In the genomic region with DNA sequence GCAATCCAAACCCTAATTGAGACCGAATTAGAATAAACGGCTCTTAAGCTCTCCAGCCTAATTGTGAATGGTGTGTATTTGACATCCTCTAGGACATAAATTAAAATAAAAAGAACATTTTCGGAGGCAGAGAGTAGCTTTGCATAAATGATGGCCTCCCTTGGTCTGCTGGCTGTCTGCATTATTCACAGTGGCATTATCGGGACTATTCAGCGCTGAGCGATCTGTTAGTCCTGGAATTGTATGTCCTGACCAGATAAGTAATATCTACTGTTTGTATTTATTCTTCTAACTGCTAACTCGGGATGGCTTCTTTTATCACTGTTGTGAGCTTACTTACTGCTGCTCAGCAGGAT, we compare ENCODE assay signal across 10 mouse cellular contexts.
A peak's percentile ranks its signal among the peaks of the same experiment; 100 is the strongest.
DNase-seq lines count a peak whose midpoint lies in the region; ATAC-seq and TF ChIP-seq lines count a peak whose summit lies in the region.
"Had no signal": no experiment of that assay in that cellular context is flagged by ENCODE, and none has a peak within 500 bp of the region (broad histone marks: within the 10 kb centered on the region; RNA-seq: fewer than 3 reads in every experiment).

No protein-coding gene starts in this region.

- no peak for TF ChIP-seq CTCF in cerebellum, adult 2 months (IDR thresholded peaks at IDR 0.05; ENCODE audit: borderline replicate concordance, insufficient read depth, low read depth, low read length)

- TF ChIP-seq POLR2A in cerebellum, adult 2 months (IDR thresholded peaks at IDR 0.05; ENCODE audit: borderline replicate concordance, insufficient read depth, low read length), result no peak

- no peaks in the 10 kb centered on the region for H3K27me3 ChIP-seq in cerebellum, adult 2 months (ENCODE audit: control insufficient read depth, insufficient read depth, low read length)
- peaks cover 23% of the 10 kb centered on the region for H3K27me3 ChIP-seq in limb, embryonic 13.5 days
- H3K27me3 ChIP-seq in limb, embryonic 10.5 days (ENCODE audit: low read depth, poor library complexity, severe bottlenecking), result peaks cover 23% of the 10 kb centered on the region
- peaks cover 23% of the 10 kb centered on the region; the same call in 1 of the 2 replicates for H3K27me3 ChIP-seq in hindbrain, embryonic 13.5 days
- no peaks in the 10 kb centered on the region for H3K27me3 ChIP-seq in midbrain, embryonic 16.5 days (ENCODE audit: control insufficient read depth, insufficient read depth, low read depth, low read length)

- H3K4me2 ChIP-seq in limb, embryonic 13.5 days (replicated peaks), result peak overlapping the region; percentile 25
- H3K4me2 ChIP-seq in hindbrain, embryonic 13.5 days, result peak overlapping the region; percentile 50
- H3K4me2 ChIP-seq in midbrain, embryonic 16.5 days (ENCODE audit: low read length), result peak overlapping the region; percentile 51
- H3K4me2 ChIP-seq: limb, embryonic 15.5 days had no signal

- no peak for ATAC-seq in limb, embryonic 13.5 days (ENCODE audit: low FRiP score, low read depth)
- ATAC-seq in hindbrain, embryonic 13.5 days (ENCODE audit: low FRiP score), result peak; percentile 73
- peak; percentile 78 for ATAC-seq in midbrain, embryonic 16.5 days

- H3K4me3 ChIP-seq in cerebellum, adult 2 months (replicated peaks; ENCODE audit: insufficient read depth, low read depth, low read length), result peak overlapping the region; percentile 13
- H3K4me3 ChIP-seq in limb, embryonic 13.5 days, result no peak overlapping the region
- no peak overlapping the region for H3K4me3 ChIP-seq in limb, embryonic 10.5 days
- peak overlapping the region; percentile 25 for H3K4me3 ChIP-seq in hindbrain, embryonic 13.5 days
- H3K4me3 ChIP-seq in midbrain, embryonic 16.5 days (ENCODE audit: low read depth, low read length), result peak overlapping the region; percentile 22
- H3K4me3 ChIP-seq: limb, embryonic 15.5 days had no signal

- H3K27ac ChIP-seq in cerebellum, adult 2 months (ENCODE audit: insufficient read depth, low read length), result no peak overlapping the region
- no peak overlapping the region for H3K27ac ChIP-seq in limb, embryonic 13.5 days
- no peak overlapping the region for H3K27ac ChIP-seq in limb, embryonic 10.5 days
- H3K27ac ChIP-seq in hindbrain, embryonic 13.5 days, result peak overlapping the region; percentile 63
- peak overlapping the region; percentile 74 for H3K27ac ChIP-seq in midbrain, embryonic 16.5 days (ENCODE audit: low read length)
- H3K27ac ChIP-seq: limb, embryonic 15.5 days had no signal

- no peaks in the 10 kb centered on the region for H3K36me3 ChIP-seq in limb, embryonic 13.5 days
- no peaks in the 10 kb centered on the region for H3K36me3 ChIP-seq in limb, embryonic 10.5 days
- no peaks in the 10 kb centered on the region for H3K36me3 ChIP-seq in hindbrain, embryonic 13.5 days
- no peaks in the 10 kb centered on the region for H3K36me3 ChIP-seq in midbrain, embryonic 16.5 days (ENCODE audit: control insufficient read depth, insufficient read depth, low read length)
- H3K36me3 ChIP-seq: limb, embryonic 15.5 days had no signal

- DNase-seq in cerebellum, adult 2 months, result no peak
- DNase-seq in cerebellum, adult 8-10 months, result no peak
- no peak for DNase-seq in limb, embryonic 10.5 days (ENCODE audit: low spot score)
- no peak for DNase-seq in c-Kit-positive CD71-positive TER-119-positive erythroid progenitor cells, embryonic 14.5 days (ENCODE audit: low spot score)
- DNase-seq in thymus, postnatal 14 days, result no peak
- DNase-seq: kidney, adult 11 months had no signal

- no peaks in the 10 kb centered on the region for H3K9me3 ChIP-seq in limb, embryonic 13.5 days
- no peaks in the 10 kb centered on the region for H3K9me3 ChIP-seq in limb, embryonic 10.5 days (replicated peaks)
- no peaks in the 10 kb centered on the region for H3K9me3 ChIP-seq in hindbrain, embryonic 13.5 days
- no peaks in the 10 kb centered on the region for H3K9me3 ChIP-seq in midbrain, embryonic 16.5 days (replicated peaks; ENCODE audit: control insufficient read depth, low read length, poor library complexity, severe bottlenecking)
- H3K9me3 ChIP-seq: limb, embryonic 15.5 days had no signal

- H3K9ac ChIP-seq in limb, embryonic 13.5 days, result no peak overlapping the region
- H3K9ac ChIP-seq in hindbrain, embryonic 13.5 days, result peak overlapping the region; percentile 55
- peak overlapping the region; percentile 44; the same call in 1 of the 2 replicates for H3K9ac ChIP-seq in midbrain, embryonic 16.5 days (ENCODE audit: low read depth, low read length)
- H3K9ac ChIP-seq: limb, embryonic 15.5 days had no signal

- WGBS in cerebellum, adult 2 months, result 24% methylated on average over 7 of the region's 7 CpGs
- 17% methylated on average over 7 of the region's 7 CpGs for WGBS in limb, embryonic 13.5 days
- 17% methylated on average over 7 of the region's 7 CpGs for WGBS in limb, embryonic 10.5 days
- 6% methylated on average over 7 of the region's 7 CpGs for WGBS in hindbrain, embryonic 13.5 days
- 2% methylated on average over 7 of the region's 7 CpGs for WGBS in midbrain, embryonic 16.5 days

- H3K4me1 ChIP-seq in cerebellum, adult 2 months (ENCODE audit: control insufficient read depth, insufficient read depth, low read length), result no peaks in the 10 kb centered on the region; the same call in 1 of the 2 replicates
- H3K4me1 ChIP-seq in limb, embryonic 13.5 days, result 0 out of 2 replicates have a peak, but pooled peaks cover 3% of the 10 kb centered on the region
- H3K4me1 ChIP-seq in limb, embryonic 10.5 days, result no peaks in the 10 kb centered on the region
- H3K4me1 ChIP-seq in hindbrain, embryonic 13.5 days (replicated peaks), result peaks cover 23% of the 10 kb centered on the region
- peaks cover 21% of the 10 kb centered on the region for H3K4me1 ChIP-seq in midbrain, embryonic 16.5 days (ENCODE audit: control insufficient read depth, insufficient read depth, low read length)
- H3K4me1 ChIP-seq: limb, embryonic 15.5 days had no signal

Comparison
In these comparisons a context has a peak if more than half of its experiments do, and no peak if none do; other contexts are left out.
1. H3K27ac ChIP-seq: peak in hindbrain, embryonic 13.5 days (single experiment) and midbrain, embryonic 16.5 days (single experiment); none in cerebellum, adult 2 months (single experiment), limb, embryonic 13.5 days (single experiment) and limb, embryonic 10.5 days (single experiment).
2. H3K4me3 ChIP-seq: peak in cerebellum, adult 2 months (single experiment), hindbrain, embryonic 13.5 days (single experiment) and midbrain, embryonic 16.5 days (single experiment); none in limb, embryonic 13.5 days (single experiment) and limb, embryonic 10.5 days (single experiment).
3. Peak in every context shown above with its lines, with median percentiles within 50 percentile points of each other: H3K4me2 ChIP-seq.